Mouse (Mus musculus): ENCODE data around the gene Susd3. TPM values are rescaled to one million over a fixed set of nuclear protein-coding genes. Genes with fewer than 3 reads are reported as not detected.

The Susd3 gene
- polyA plus RNA-seq, 1 experiment from 2014 or later: 1.2 TPM

GRCm38 (mm10) chr13:49193650-49194049 lies 54.9 kb downstream of the Susd3 start:
- no peaks in the 10 kb centered on the region for H3K27me3 ChIP-seq (replicated peaks; ENCODE audit: control insufficient read depth, insufficient read depth, low read length)
- peaks cover 32% of the 10 kb centered on the region for H3K4me1 ChIP-seq (ENCODE audit: control insufficient read depth, insufficient read depth, low read length)
- H3K4me2 ChIP-seq (ENCODE audit: low read depth, low read length): no peak overlapping the region
- ATAC-seq: no peak
- WGBS: 94% methylated on average over 17 of the region's 17 CpGs
- H3K36me3 ChIP-seq (ENCODE audit: control insufficient read depth, insufficient read depth, low read length): no peaks in the 10 kb centered on the region
- H3K9me3 ChIP-seq (ENCODE audit: control insufficient read depth, low read length): no peaks in the 10 kb centered on the region
- H3K4me3 ChIP-seq (ENCODE audit: low read length): no peak overlapping the region
- no peak overlapping the region for H3K9ac ChIP-seq (ENCODE audit: low read depth, low read length)
- no peak overlapping the region for H3K27ac ChIP-seq (ENCODE audit: low read length)

GRCm38 (mm10) chr13:49192156-49192855 lies 56.2 kb downstream of the Susd3 start:
- Histone ChIP-seq H3K9me3 (ENCODE audit: control insufficient read depth, low read length) (no peaks in the 10 kb centered on the region), H3K9ac (ENCODE audit: low read depth, low read length) (no peak overlapping the region), H3K36me3 (ENCODE audit: control insufficient read depth, insufficient read depth, low read length) (no peaks in the 10 kb centered on the region), H3K4me3 (ENCODE audit: low read length) (no peak overlapping the region), H3K4me2 (ENCODE audit: low read depth, low read length) (no peak overlapping the region), H3K27me3 (replicated peaks; ENCODE audit: control insufficient read depth, insufficient read depth, low read length) (no peaks in the 10 kb centered on the region), H3K4me1 (ENCODE audit: control insufficient read depth, insufficient read depth, low read length) (peaks cover 40% of the 10 kb centered on the region), H3K27ac (ENCODE audit: low read length) (no peak overlapping the region)
- 75% methylated on average over 16 of the region's 16 CpGs for WGBS
- no peak for ATAC-seq

GRCm38 (mm10) chr13:49191673-49192035 lies 56.9 kb downstream of the Susd3 start:
- WGBS: 44% methylated on average over 5 of the region's 5 CpGs
- ATAC-seq: no peak
- H3K4me1 ChIP-seq (ENCODE audit: control insufficient read depth, insufficient read depth, low read length): peaks cover 45% of the 10 kb centered on the region

GRCm38 (mm10) chr13:49190876-49191672 lies 57.4 kb downstream of the Susd3 start:
- Histone ChIP-seq H3K4me2 (ENCODE audit: low read depth, low read length) (peak overlapping the region; percentile 11; the same call in 1 of the 2 replicates), H3K4me1 (ENCODE audit: control insufficient read depth, insufficient read depth, low read length) (peaks cover 50% of the 10 kb centered on the region), H3K27me3 (replicated peaks; ENCODE audit: control insufficient read depth, insufficient read depth, low read length) (no peaks in the 10 kb centered on the region), H3K4me3 (ENCODE audit: low read length) (no peak overlapping the region), H3K9me3 (ENCODE audit: control insufficient read depth, low read length) (no peaks in the 10 kb centered on the region), H3K27ac (ENCODE audit: low read length) (peak overlapping the region; percentile 65), H3K9ac (ENCODE audit: low read depth, low read length) (peak overlapping the region; percentile 50), H3K36me3 (ENCODE audit: control insufficient read depth, insufficient read depth, low read length) (no peaks in the 10 kb centered on the region)
- WGBS: 58% methylated on average over 7 of the region's 7 CpGs
- no peak for ATAC-seq

More at GRCm38 (mm10) chr13:49191673-49192035, 56.9 kb downstream of the Susd3 start:
- H3K36me3 ChIP-seq (ENCODE audit: control insufficient read depth, insufficient read depth, low read length): no peaks in the 10 kb centered on the region
- no peak overlapping the region for H3K4me3 ChIP-seq (ENCODE audit: low read length)
- no peaks in the 10 kb centered on the region for H3K9me3 ChIP-seq (ENCODE audit: control insufficient read depth, low read length)
- peak overlapping the region; percentile 11; the same call in 1 of the 2 replicates for H3K4me2 ChIP-seq (ENCODE audit: low read depth, low read length)
- peak overlapping the region; percentile 65; the same call in 1 of the 2 replicates for H3K27ac ChIP-seq (ENCODE audit: low read length)
- H3K9ac ChIP-seq (ENCODE audit: low read depth, low read length): peak overlapping the region; percentile 50
- H3K27me3 ChIP-seq (replicated peaks; ENCODE audit: control insufficient read depth, insufficient read depth, low read length): no peaks in the 10 kb centered on the region

GRCm38 (mm10) chr13:49189970-49190870 lies 58.3 kb downstream of the Susd3 start:
- ATAC-seq: no peak
- peaks cover 50% of the 10 kb centered on the region for H3K4me1 ChIP-seq (ENCODE audit: control insufficient read depth, insufficient read depth, low read length)
- 59% methylated on average over 12 of the region's 12 CpGs for WGBS
- no peaks in the 10 kb centered on the region for H3K9me3 ChIP-seq (ENCODE audit: control insufficient read depth, low read length)
- no peak overlapping the region for H3K4me2 ChIP-seq (ENCODE audit: low read depth, low read length)
- H3K9ac ChIP-seq (ENCODE audit: low read depth, low read length): peak overlapping the region; percentile 50
- H3K27ac ChIP-seq (ENCODE audit: low read length): peak overlapping the region; percentile 65
- no peaks in the 10 kb centered on the region for H3K27me3 ChIP-seq (replicated peaks; ENCODE audit: control insufficient read depth, insufficient read depth, low read length)
- H3K36me3 ChIP-seq (ENCODE audit: control insufficient read depth, insufficient read depth, low read length): no peaks in the 10 kb centered on the region
- H3K4me3 ChIP-seq (ENCODE audit: low read length): no peak overlapping the region

GRCm38 (mm10) chr13:49188966-49189360 lies 59.5 kb downstream of the Susd3 start:
- Histone ChIP-seq H3K27me3 (replicated peaks; ENCODE audit: control insufficient read depth, insufficient read depth, low read length) (no peaks in the 10 kb centered on the region), H3K9ac (ENCODE audit: low read depth, low read length) (no peak overlapping the region), H3K36me3 (ENCODE audit: control insufficient read depth, insufficient read depth, low read length) (no peaks in the 10 kb centered on the region), H3K9me3 (ENCODE audit: control insufficient read depth, low read length) (no peaks in the 10 kb centered on the region), H3K4me2 (ENCODE audit: low read depth, low read length) (no peak overlapping the region), H3K4me1 (ENCODE audit: control insufficient read depth, insufficient read depth, low read length) (peaks cover 50% of the 10 kb centered on the region), H3K4me3 (ENCODE audit: low read length) (no peak overlapping the region), H3K27ac (ENCODE audit: low read length) (no peak overlapping the region)
- 66% methylated on average over 2 of the region's 2 CpGs for WGBS
- ATAC-seq: no peak

GRCm38 (mm10) chr13:49188219-49188965 lies 60.1 kb downstream of the Susd3 start:
- Histone ChIP-seq H3K27ac (ENCODE audit: low read length) (no peak overlapping the region), H3K9ac (ENCODE audit: low read depth, low read length) (peak overlapping the region; percentile 87), H3K4me2 (ENCODE audit: low read depth, low read length) (peak overlapping the region; percentile 97)

GRCm38 (mm10) chr13:49187288-49188218 lies 61.0 kb downstream of the Susd3 start, which contains the start of gene Ninj1:
Gene Ninj1, plus strand, starts transcription at chr13:49187485.
- Histone ChIP-seq H3K9me3 (ENCODE audit: control insufficient read depth, low read length) (no peaks in the 10 kb centered on the region), H3K4me3 (ENCODE audit: low read length) (peak within 1 kb of the TSS; percentile 86), H3K4me2 (ENCODE audit: low read depth, low read length) (peak within 1 kb of the TSS; percentile 97), H3K4me1 (ENCODE audit: control insufficient read depth, insufficient read depth, low read length) (peaks cover 57% of the 10 kb centered on the region), H3K9ac (ENCODE audit: low read depth, low read length) (peak within 1 kb of the TSS; percentile 87), H3K36me3 (ENCODE audit: control insufficient read depth, insufficient read depth, low read length) (no peaks in the 10 kb centered on the region), H3K27ac (ENCODE audit: low read length) (peak within 1 kb of the TSS; percentile 92), H3K27me3 (replicated peaks; ENCODE audit: control insufficient read depth, insufficient read depth, low read length) (no peaks in the 10 kb centered on the region)
- ATAC-seq: peak; percentile 93
- WGBS: under 1% methylated on average over 74 of the region's 87 CpGs

More at GRCm38 (mm10) chr13:49188219-49188965, 60.1 kb downstream of the Susd3 start:
- Histone ChIP-seq H3K9me3 (ENCODE audit: control insufficient read depth, low read length) (no peaks in the 10 kb centered on the region), H3K36me3 (ENCODE audit: control insufficient read depth, insufficient read depth, low read length) (no peaks in the 10 kb centered on the region), H3K27me3 (replicated peaks; ENCODE audit: control insufficient read depth, insufficient read depth, low read length) (no peaks in the 10 kb centered on the region), H3K4me1 (ENCODE audit: control insufficient read depth, insufficient read depth, low read length) (peaks cover 51% of the 10 kb centered on the region), H3K4me3 (ENCODE audit: low read length) (peak overlapping the region; percentile 86)
- ATAC-seq: no peak; the same call in 1 of the 2 replicates
- 26% methylated on average over 15 of the region's 15 CpGs for WGBS
